Mouse (Mus musculus): ENCODE measurements around the gene Dnm1.

Gene Dnm1

GRCm38 (mm10) chr2:32353007-32353542 is at the start of gene Dnm1:
Gene Dnm1 (minus strand): TSS chr2:32353338.
- DNase-seq (ENCODE audit: low spot score in 2 of 2): peak; percentile 75

- DNase-seq (ENCODE audit: low spot score in 2 of 2): no peak
Observed at GRCm38 (mm10) chr2:32396695-32397094, 43.6 kb upstream of the Dnm1 start.

DNA sequence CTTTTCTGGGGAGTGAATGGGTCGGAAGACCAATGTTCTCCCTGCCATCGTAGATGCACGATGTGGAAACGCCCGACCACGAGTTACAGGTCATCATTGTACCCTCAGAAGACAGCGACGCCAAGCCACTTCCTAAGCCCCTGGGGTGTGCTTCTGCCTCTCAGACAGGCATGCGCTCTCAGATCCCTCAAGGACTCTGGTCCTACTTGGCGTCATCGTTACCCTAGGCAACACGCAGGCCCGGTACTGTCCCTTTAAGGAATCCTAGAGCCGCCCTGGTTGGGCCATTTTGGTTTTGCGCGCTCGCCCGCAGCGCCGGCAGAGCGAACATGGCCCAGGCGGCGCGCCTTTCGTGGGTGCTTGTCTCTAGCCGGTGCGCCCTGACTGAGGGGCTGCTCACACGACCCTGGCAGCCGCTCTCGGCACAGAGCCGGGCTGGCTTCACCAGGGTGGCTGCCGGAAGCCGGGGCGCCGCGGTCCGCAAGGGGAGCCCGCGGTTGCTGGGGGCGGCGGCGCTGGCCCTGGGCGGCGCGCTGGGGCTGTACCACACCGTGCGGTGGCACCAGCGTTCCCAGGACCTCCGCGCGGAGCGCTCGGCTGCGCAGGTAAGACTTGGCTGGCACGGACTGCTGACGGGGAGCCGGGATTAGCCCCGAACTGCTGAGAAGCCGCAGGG is 42.9 kb upstream of the Dnm1 start:
- peak; percentile 88 to 89 for DNase-seq (ENCODE audit: low spot score in 2 of 2)

GRCm38 (mm10) chr2:32395484-32395945 is 42.4 kb upstream of the Dnm1 start, which contains the start of gene Ptges2:
Gene Ptges2 (plus strand): TSS chr2:32395896.
- peak; percentile 86 to 91 for DNase-seq (ENCODE audit: low spot score in 2 of 2)

DNA sequence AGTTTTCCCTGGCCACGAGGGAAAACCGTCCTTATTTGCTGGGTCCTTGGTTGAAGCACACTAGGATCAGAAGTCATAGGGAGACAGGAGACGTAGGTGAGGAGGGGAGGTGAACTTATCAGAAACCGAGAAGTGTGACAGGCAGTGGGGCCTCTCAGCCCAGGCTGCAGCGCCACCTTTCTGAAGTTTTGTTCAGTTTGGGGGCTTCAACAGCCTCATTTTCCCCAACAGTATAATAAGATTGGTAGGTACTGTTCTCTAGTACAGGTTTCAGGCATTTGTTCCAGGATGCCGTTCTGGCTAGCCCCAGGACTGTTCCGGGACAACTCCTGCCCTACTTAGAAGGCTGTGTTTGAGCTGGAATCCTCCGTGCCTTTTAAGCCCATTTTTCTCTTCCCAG is 41.8 kb upstream of the Dnm1 start:
- peak; percentile 46 to 51 for DNase-seq (ENCODE audit: low spot score in 2 of 2)

DNA sequence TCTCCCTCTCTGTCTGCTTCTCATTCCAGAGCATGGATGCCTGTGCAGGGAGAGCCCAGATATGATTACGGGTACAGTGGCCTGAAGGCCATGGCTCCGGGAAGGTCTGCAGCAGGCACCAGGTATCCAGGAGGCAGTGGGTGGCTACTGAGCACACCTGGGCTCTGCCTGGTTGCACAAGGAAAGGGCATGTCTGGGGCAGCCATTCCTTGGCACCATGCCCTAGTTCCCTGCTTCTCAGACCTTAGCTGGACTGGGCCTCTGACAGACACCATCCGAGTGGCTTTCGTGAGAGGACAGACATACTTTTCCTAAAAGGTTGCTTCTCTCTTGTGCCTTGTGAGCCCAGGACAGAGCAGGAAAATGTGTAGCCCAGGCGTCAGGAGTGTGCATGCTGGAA is 38.9 kb upstream of the Dnm1 start:
- no peak for DNase-seq (ENCODE audit: low spot score in 2 of 2)

GRCm38 (mm10) chr2:32390871-32391270 is 37.7 kb upstream of the Dnm1 start:
- DNase-seq (ENCODE audit: low spot score in 2 of 2): no peak

DNA sequence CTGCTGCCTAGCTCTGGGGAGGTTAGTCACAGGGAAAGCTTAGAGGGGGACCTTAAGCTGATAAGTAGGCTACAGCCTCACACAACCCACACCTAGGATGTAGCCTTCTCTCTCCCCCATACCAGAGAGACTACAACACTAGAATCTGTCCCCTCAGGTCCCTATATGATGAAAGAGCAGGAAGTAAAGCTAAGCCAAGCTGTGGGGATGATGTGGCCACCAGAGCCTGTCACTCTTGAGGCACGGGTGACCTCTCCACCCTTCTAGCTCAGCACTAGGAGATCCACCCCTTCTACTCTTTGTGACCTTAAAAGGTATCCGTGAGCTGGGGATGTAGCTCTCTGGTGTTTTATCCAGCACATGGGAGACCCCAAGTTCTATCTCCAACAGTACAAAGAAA is 36.0 kb upstream of the Dnm1 start:
- DNase-seq (ENCODE audit: low spot score in 2 of 2): no peak

GRCm38 (mm10) chr2:32387706-32388490 is 34.8 kb upstream of the Dnm1 start, which contains the start of gene Lcn2:
Gene Lcn2 (minus strand): TSS chr2:32388252.
- DNase-seq (ENCODE audit: low spot score in 2 of 2): no peak

- DNase-seq (ENCODE audit: low spot score in 2 of 2): no peak
Observed at GRCm38 (mm10) chr2:32382689-32383088, 29.6 kb upstream of the Dnm1 start.

DNA sequence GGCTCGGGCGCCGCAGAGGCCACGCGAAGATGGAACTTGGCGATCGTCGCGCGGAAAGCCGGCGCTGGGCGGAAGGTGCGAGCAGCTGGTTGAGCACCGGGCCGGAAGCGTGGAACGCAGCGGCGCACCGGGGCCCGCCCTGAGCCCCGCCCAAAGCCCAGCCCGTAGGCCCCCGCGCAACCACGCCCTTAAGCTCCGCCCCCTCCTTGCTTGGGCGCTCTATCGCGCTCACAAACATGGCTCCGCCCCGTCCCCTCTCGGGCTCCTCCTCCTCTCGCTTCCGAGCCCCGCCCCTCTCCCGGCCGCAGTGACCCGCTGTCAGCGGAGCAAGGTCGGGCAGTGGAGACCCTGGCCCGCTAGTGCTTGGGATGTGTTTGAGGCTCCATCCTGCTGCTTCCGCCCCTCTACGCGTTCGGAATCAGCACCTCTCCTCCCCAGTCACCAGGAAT is 28.7 kb upstream of the Dnm1 start, which contains the start of gene 1110008P14Rik:
Gene 1110008P14Rik (minus strand): TSS at position 164 of the 449 bp plus-strand sequence.
- DNase-seq (ENCODE audit: low spot score in 2 of 2): peak; percentile 96

- DNase-seq (ENCODE audit: low spot score in 2 of 2): peak in 1 of 2 experiments; percentile 32
Observed at GRCm38 (mm10) chr2:32381141-32381774, 28.1 kb upstream of the Dnm1 start.

- no peak for DNase-seq (ENCODE audit: low spot score in 2 of 2)
Observed at GRCm38 (mm10) chr2:32380001-32380500, 26.9 kb upstream of the Dnm1 start.

- no peak for DNase-seq (ENCODE audit: low spot score in 2 of 2)
Observed at GRCm38 (mm10) chr2:32376963-32377362, 23.8 kb upstream of the Dnm1 start.

DNA sequence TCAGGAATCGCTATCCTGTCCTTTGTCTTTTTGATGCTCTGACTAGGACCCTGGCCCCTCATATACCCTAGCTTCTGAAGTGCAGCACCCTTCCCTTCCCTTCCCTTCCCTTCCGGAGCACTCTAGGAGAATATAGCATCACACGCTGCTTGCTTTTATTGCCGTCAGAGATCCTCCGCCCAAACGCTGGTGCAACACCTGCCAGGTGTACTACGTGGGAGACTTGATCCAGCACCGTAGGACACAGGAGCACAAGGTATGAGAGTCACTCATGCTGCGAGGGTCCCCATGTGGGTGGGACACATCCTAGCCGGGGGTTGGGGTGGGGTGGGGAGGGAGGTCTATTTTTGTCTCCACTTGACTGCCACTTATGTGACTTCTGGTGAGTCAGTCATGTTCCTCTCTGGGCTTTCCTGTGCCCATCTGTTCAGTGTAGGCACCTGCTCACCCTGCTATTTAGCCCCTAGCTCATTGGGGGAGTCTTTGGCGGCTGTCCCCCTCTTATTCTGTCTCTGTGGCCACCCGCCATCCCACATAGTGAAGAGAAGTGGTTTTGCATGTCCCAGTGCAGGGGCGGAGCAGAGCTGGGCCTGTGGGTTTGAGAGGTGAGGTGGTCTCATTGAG is 22.3 kb upstream of the Dnm1 start:
- no peak for DNase-seq (ENCODE audit: low spot score in 2 of 2)

GRCm38 (mm10) chr2:32374191-32374590 is 21.1 kb upstream of the Dnm1 start:
- no peak for DNase-seq (ENCODE audit: low spot score in 2 of 2)

GRCm38 (mm10) chr2:32367315-32367714 is 14.2 kb upstream of the Dnm1 start:
- DNase-seq (ENCODE audit: low spot score in 2 of 2): no peak

DNA sequence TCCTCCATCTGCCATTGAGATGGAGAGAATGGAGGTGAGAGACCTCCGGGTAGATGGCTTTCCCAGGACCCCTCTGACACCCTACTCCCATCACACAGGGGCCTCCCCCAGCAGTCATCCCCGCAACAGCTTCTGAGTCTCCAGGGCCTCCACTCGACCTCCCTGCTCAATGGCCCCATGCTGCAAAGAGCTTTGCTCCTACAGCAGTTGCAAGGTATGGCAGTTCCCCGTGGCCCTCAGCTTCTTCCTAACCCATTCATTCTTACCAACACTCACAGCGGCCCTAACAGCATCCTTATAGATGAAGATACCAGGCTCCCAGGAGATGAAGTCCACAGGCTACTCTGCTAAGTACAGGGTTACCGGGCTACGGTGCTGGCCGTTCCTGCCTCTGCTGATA is 11.0 kb upstream of the Dnm1 start:
- no peak for DNase-seq (ENCODE audit: low spot score in 2 of 2)

DNA sequence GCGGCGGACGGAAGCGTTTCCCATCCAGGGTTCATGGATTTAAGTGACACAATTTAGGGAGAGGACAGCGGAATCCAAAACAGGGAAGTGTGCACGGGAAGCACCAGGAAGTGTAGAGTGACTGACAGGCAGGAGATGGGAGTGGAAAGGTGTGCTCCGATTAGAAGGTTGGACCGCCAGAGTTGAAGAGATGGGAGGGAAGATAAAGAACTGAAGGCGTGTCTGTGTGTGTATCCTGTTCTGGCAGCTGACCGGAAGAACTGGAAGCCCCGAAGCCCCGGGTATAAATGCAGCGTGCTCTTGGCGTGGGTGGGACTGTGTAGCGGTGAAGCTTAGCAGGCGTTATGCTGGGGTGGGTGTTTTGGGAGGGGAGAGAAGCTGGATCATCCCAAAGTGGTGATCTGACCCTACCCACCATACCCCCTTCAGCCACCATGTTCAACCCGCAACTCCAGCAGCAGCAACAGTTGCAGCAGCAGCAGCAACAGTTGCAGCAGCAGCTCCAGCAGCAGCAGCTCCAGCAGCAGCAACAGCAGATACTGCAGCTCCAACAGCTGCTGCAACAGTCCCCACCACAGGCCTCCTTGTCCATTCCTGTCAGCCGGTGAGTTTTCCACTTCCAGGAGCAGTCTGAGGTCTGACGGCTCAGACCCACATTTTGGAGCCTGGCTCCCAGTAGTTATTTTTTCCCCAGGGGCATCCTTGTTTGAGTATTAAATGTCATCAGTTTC is 10.4 kb upstream of the Dnm1 start:
- peak; percentile 30 to 48 for DNase-seq (ENCODE audit: low spot score in 2 of 2)

DNA sequence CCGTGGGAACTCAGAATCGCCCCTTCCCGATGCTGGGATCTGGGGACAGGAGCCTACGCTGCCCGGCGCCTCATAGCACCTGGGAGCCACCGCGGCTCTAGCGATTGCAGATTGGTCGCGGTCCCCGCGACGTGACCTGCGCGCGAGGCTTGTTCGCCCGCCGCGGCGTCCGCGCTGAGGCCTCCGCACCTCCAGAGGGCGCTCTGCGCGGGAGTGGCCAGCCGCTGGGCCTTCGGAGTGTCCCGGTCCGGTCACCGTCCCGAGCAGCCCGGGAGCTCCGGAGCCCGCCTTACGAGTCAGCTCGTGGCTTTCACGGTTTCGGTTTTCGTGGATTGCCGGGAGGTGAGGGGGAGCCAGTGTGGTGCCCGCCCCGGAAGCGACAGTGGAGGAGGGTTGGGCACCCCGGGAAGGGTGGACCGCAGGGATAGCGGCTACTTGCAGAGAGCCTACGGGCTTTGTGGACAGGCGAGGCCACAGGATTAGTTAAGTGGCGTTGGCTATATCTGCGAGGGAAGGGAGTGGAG is 9.7 kb upstream of the Dnm1 start:
- DNase-seq (ENCODE audit: low spot score in 2 of 2): peak; percentile 88

Measured in spleen, postnatal 36 days (tissue).